Mouse (Mus musculus): ENCODE results near the gene Mrc1. TPM values are rescaled to one million over a fixed set of nuclear protein-coding genes. Genes with fewer than 3 reads are reported as not detected.

Mrc1 gene
- total and polyA plus RNA-seq, 3 experiments, result 0.08 TPM; not detected in 2

DNA sequence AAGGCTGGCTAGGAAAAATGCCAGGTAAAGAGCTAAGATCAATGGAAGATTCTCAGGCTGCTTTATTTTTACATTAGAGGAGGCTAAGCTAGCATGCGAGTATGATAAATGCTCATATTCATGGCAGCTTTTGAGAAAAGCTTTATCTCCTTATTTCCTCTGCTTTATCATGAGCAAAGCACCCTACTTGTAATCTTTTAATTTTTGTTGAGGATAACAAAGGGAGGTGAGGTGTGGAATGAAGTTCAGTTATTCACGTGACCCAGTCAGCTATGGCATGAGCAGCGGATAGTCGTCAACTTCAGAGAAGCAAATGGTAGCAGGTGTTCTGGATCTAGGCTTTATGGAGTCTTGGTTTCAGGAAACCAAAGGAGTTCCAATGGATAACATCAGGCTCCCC lies 7.7 kb downstream of the Mrc1 start (continued):
- no peak for TF ChIP-seq ZNF384 (IDR thresholded peaks at IDR 0.05; ENCODE audit: low read depth, low read length)
- TF ChIP-seq GABPA (IDR thresholded peaks at IDR 0.05; ENCODE audit: low read depth, low read length), result no peak
- 0 out of 2 replicates have a peak, but pooled peaks have one; percentile 15 for TF ChIP-seq ETS1 (IDR thresholded peaks at IDR 0.05; ENCODE audit: low read depth, low read length)
- no peak for TF ChIP-seq POLR2AphosphoS2 (IDR thresholded peaks at IDR 0.05; ENCODE audit: low read length)
- TF ChIP-seq TAL1 (IDR thresholded peaks at IDR 0.05; ENCODE audit: low read length), result no peak
- no peak for TF ChIP-seq ZC3H11A (IDR thresholded peaks at IDR 0.05; ENCODE audit: low read depth, low read length)
- peak; percentile 67 for TF ChIP-seq USF1 (IDR thresholded peaks at IDR 0.05; ENCODE audit: low read depth, low read length)
- TF ChIP-seq USF2 (IDR thresholded peaks at IDR 0.05; ENCODE audit: borderline replicate concordance in 1 of 2, insufficient read depth in 1 of 2, low read depth in 1 of 2, low read length in 2 of 2), result no peak
- no peak for TF ChIP-seq MYC (IDR thresholded peaks at IDR 0.05; ENCODE audit: low read depth, low read length)
- TF ChIP-seq POLR2AphosphoS5 (IDR thresholded peaks at IDR 0.05; ENCODE audit: borderline replicate concordance, low read depth, low read length), result no peak
- TF ChIP-seq E2F4 (IDR thresholded peaks at IDR 0.05; ENCODE audit: borderline replicate concordance, low read depth, low read length), result no peak
- no peak for TF ChIP-seq SIN3A (IDR thresholded peaks at IDR 0.05; ENCODE audit: low read length)
- no peak for TF ChIP-seq TBP (IDR thresholded peaks at IDR 0.05; ENCODE audit: low read depth, low read length)
- TF ChIP-seq RAD21 (IDR thresholded peaks at IDR 0.05; ENCODE audit: low read depth, low read length), result no peak
- TF ChIP-seq JUND (IDR thresholded peaks at IDR 0.05; ENCODE audit: low read depth, low read length), result no peak
- TF ChIP-seq POLR2A (IDR thresholded peaks at IDR 0.05; ENCODE audit: control insufficient read depth in 1 of 2, insufficient read depth in 1 of 2, low read depth in 1 of 2, low read length in 2 of 2, poor library complexity in 1 of 2), result no peak
- no peak for TF ChIP-seq RCOR1 (IDR thresholded peaks at IDR 0.05; ENCODE audit: low read depth, low read length)
- TF ChIP-seq EP300 (IDR thresholded peaks at IDR 0.05; ENCODE audit: low read depth in 1 of 2, low read length in 2 of 2), result peak in 1 of 2 experiments; percentile 44; a peak in 1 of 4 replicates

DNA sequence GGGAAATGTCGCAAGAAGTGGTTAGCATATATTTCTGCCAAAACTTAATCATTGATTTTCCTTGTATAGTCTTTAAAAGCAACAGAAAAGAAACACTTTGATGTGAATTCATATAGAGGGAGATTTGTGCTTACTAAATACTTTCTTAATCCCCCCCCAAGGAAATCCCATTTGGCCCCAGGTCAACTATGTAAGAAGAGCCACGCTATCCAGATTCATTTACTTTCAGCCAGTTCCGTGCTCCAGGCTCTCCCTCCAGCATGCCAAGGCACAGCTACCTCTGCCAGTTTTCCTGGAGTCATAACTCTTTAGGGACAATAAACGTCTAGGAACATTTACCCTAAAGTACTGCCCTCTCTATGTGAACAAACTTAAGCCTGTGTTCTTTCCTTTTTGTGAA lies 8.5 kb downstream of the Mrc1 start:
- TF ChIP-seq JUND (IDR thresholded peaks at IDR 0.05; ENCODE audit: low read depth, low read length) (no peak), ZNF384 (IDR thresholded peaks at IDR 0.05; ENCODE audit: low read depth, low read length) (no peak), TAL1 (IDR thresholded peaks at IDR 0.05; ENCODE audit: low read length) (no peak), CTCF (IDR thresholded peaks at IDR 0.05 in 2 of 3, conservative IDR thresholded peaks at IDR 0.05 in 1 of 3; ENCODE audit: control insufficient read depth in 1 of 3, insufficient read depth in 1 of 3, low read depth in 2 of 3, low read length in 3 of 3, poor library complexity in 1 of 3, severe bottlenecking in 1 of 3) (no peak), NELFE (IDR thresholded peaks at IDR 0.05; ENCODE audit: low read depth, low read length) (no peak), E2F4 (IDR thresholded peaks at IDR 0.05; ENCODE audit: borderline replicate concordance, low read depth, low read length) (no peak), GABPA (IDR thresholded peaks at IDR 0.05; ENCODE audit: low read depth, low read length) (no peak)
- no peak overlapping the region for H3K27ac ChIP-seq (ENCODE audit: control insufficient read depth, low read depth, low read length)
- H3K4me3 ChIP-seq (ENCODE audit: control insufficient read depth in 1 of 2, insufficient read depth in 1 of 2, low read depth in 2 of 2, low read length in 2 of 2), result no peak overlapping the region
- no peaks in the 10 kb centered on the region for H3K79me2 ChIP-seq (ENCODE audit: control insufficient read depth, insufficient read depth, low read length, poor library complexity)
- peaks cover 0 to 2% of the 10 kb centered on the region in 2 experiments; a peak in 1 of 4 replicates for H3K36me3 ChIP-seq (ENCODE audit: control insufficient read depth in 1 of 2, insufficient read depth in 2 of 2, low read length in 2 of 2)
- no peak overlapping the region for H3K9ac ChIP-seq (ENCODE audit: control insufficient read depth, low read depth, low read length, poor library complexity, severe bottlenecking)
- H3K27me3 ChIP-seq (ENCODE audit: control insufficient read depth in 1 of 2, insufficient read depth in 2 of 2, low read length in 2 of 2), result no peaks in the 10 kb centered on the region
- no peaks in the 10 kb centered on the region for H3K9me3 ChIP-seq (replicated peaks; ENCODE audit: insufficient read depth, low read length)
- H3K4me1 ChIP-seq (ENCODE audit: control insufficient read depth in 1 of 2, insufficient read depth in 2 of 2, low read length in 2 of 2), result peaks cover 0 to 4% of the 10 kb centered on the region in 2 experiments; a peak in 2 of 4 replicates
- DNase-seq (ENCODE audit: low read depth, low spot score), result no peak

Data from MEL (cell line).